Mouse (Mus musculus) adrenal gland, adult 10 weeks (tissue): ENCODE data around the gene Derl2. TPM values are rescaled to one million over a fixed set of nuclear protein-coding genes. Genes with fewer than 3 reads are reported as not detected.

Experiments
- polyA plus RNA-seq: library from polyadenylated mRNA; stranded (reverse); fragments of 350-450 nt; fragmentation: Illumina TruSeq; extraction: RNeasy Lipid Tissue Mini Kit (QIAGEN cat#74804); gene quantifications from one replicate; pipeline ENCODE4 v1.2.3, GENCODE M21; 2014; ENCODE audit warnings: low read depth, low replicate concordance

Gene Derl2
- polyA plus RNA-seq: 112 TPM

DNA sequence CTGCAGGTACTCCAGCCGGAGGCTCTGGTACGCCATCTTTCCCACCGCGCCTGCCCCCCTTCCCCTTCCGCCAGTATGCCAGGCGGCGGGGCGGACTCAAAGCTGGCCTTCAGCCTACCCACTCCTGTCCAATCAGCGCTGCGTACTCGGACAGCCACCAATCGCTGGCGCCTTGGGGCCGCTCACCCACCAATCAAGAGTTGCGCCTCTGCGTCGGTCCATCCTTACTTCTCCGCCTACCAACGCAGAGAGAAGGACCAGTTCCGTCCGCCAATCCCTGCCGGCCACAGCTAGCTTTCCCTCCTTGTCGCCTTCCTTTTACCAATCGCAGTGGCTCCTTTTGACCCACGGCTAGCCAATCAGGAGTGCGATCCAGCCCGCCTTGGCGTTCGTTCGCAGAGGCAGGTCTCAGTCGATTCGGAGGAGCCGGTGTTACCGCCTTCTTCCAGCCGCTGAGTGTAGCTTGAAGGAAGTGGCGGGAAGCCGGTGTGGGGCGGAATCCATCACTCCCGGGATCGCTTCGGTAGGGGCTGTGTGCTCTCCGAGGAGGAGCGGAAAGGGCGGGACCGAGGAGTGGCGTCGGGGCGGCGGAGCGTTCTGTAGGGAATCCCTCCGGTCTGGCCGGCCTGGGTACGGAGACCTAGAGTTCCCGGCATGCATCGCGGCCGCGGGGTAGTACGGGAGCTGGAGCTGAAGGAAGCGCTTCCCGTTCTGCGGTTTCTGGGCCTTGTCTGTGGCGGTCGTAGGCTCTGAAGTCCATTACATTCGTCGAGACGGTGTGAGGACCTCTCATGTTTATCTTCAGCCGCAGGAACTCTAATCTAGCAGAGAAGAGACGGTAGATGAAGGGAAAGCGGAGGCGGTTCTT, at the start of gene Derl2, which contains the start of gene Mis12:
Gene Derl2, minus strand, starts transcription at position 641 of the 868 bp plus-strand sequence.
Gene Mis12, plus strand, starts transcription at position 411 of the 868 bp plus-strand sequence.

DNA sequence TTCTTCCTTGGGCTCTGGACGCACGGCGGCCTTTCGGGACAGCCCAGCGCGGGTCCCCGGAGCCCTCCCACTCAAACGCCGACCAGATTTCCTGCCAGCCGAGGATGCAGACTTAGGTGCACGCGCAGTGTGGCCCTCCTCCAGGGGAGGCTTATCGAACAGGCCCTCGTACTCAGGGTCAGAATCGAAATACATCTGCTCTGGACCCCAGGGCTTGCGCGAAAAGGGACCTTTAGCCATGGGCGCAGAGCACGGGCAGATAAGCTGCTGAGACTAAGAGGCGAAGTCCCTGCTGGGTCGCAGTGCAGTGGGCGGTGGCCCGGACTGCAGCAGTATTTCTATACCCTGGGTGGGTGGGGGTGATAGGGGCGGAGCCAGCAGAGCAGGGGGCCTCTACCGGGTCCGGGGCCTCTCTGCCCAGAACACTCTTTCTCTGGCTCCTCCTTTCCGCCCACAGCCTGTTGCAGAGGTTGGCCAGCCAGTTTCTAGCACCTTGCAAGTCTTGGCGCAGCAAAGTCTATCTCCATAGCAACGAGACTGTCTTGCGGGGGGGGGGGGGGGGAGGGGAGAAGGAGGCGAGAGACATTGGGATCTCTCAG, 13.6 kb upstream of the Derl2 start, which contains the start of gene 6330403K07Rik:
Gene 6330403K07Rik, minus strand, starts transcription at position 351 of the 599 bp plus-strand sequence.

GRCm38 (mm10) chr11:71004316-71004773, 15.3 kb downstream of the Derl2 start, which contains the start of gene Dhx33:
Dhx33 (minus strand) TSS chr11:71004437.

GRCm38 (mm10) chr11:70982557-70983228, 36.9 kb downstream of the Derl2 start, which contains the start of gene C1qbp:
C1qbp (minus strand) TSS chr11:70983026.

GRCm38 (mm10) chr11:70969821-70970559, 49.7 kb downstream of the Derl2 start, which contains the start of the genes Nup88 and Rpain:
Nup88 (minus strand) TSS chr11:70969973.
Rpain (plus strand) TSS chr11:70970213.

Other genes with a start within 250 kb of the Derl2 start
- gene Scimp, start 207.3 kb downstream of the Derl2 start, polyA plus RNA-seq: 1.6 TPM
- gene Rabep1, start 175.1 kb downstream of the Derl2 start, polyA plus RNA-seq: 341 TPM
- 164 TPM for gene Nup88, start 49.9 kb downstream of the Derl2 start, polyA plus RNA-seq
- gene Rpain, start 49.6 kb downstream of the Derl2 start, polyA plus RNA-seq: 11.4 TPM
- 220 TPM for gene C1qbp, start 36.8 kb downstream of the Derl2 start, polyA plus RNA-seq
- gene Dhx33, start 15.4 kb downstream of the Derl2 start, polyA plus RNA-seq: 24.1 TPM
- 93.6 TPM for gene Mis12, start 230 bp downstream of the Derl2 start, polyA plus RNA-seq
- 15.7 TPM for gene 6330403K07Rik, start 13.7 kb upstream of the Derl2 start, polyA plus RNA-seq
- 0.23 TPM for gene Nlrp1a, start 124.9 kb upstream of the Derl2 start, polyA plus RNA-seq
- 0.29 TPM for gene Nlrp1b, start 210.9 kb upstream of the Derl2 start, polyA plus RNA-seq